Mouse (Mus musculus) liver, adult (tissue): ENCODE measurements around the gene Abca4.

Source experiments
- GATA4 ChIP-seq: IDR thresholded peaks from 2 replicates; pipeline ENCODE4 v1.6.1; 2014; ENCODE audit warnings: mild to moderate bottlenecking, low read length; ENCODE audit not compliant: insufficient replicate concordance

The Abca4 gene

DNA sequence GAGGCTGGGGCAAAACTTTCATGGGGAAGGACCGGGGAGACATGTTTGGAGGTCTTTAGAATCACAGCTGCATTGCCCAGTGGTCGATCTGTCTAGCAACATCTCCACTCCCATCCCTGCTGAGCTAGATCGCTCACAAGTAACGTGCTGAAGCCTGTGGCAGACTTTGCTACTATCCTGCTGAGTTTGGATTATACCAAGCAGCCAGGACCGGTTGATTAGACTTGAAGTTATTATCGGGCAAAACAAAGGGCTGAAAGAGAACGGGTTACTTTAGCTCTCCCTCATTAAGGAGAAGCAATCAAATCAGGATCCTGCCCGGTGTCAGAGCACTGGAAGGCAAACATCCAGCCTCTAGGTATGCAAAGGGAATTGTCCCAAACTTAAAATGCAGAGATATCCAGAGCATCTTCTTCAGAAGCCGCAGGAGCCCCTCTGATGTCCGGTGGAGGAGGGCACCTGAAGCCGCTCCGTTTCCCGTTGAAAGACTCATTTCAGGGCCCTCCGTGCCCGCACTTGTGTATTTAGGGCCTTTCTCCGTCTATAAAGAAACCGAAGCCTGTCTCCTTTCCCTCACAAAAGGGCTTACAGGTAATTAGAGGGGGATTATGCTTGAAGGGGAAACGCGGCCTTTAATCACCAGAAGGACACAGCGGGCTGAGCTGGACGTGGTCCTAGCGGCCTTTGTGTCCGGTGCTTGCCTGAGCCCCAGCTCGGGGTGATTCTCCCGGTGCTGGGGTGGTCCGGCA lies at the start of gene Abca4:
Gene Abca4, plus strand, starts transcription at position 645 of the 749 bp plus-strand sequence.
- no peak for TF ChIP-seq GATA4

DNA sequence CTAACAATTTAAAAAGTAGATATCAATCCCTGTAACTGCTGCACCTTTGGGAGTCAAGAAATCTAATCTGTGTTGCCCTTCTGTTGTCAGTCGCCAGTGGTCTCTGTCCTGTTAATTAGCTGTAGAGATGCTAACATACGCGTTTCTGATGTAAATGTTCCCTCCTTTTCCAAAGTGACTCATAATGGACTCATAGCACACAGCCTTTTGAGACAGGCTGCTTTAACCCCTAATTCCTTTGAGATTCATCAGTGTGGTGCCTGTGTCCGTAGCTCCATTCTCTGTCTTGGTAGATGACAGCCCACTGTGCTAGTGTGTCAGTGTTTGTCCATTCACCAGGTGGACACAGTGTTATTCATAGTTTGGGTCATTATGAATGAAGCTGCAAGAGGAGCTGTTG lies 49.1 kb upstream of the Abca4 start:
- TF ChIP-seq GATA4: no peak

GRCm38 (mm10) chr3:121999934-122000333 lies 44.3 kb upstream of the Abca4 start:
- TF ChIP-seq GATA4: no peak

GRCm38 (mm10) chr3:122001568-122001967 lies 42.7 kb upstream of the Abca4 start:
- TF ChIP-seq GATA4: no peak

DNA sequence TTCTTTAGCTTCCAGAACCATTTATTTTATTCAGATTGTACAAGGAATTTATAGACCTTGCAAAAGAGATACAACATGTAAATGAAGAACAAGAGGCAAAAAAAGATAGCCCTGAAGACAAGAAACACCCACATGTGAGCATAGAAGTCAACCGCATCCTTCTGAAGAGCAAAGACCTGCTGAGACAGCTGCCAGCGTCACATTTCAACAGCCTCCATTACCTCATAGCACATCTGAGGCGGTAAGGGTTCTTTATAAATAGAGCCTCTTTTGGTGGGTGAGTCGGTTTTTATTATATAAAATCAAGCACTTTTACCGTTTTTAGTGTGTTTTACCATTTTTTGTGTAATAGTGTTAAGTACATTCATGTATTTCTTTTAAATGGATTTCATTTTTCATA lies 34.4 kb upstream of the Abca4 start:
- TF ChIP-seq GATA4: no peak

DNA sequence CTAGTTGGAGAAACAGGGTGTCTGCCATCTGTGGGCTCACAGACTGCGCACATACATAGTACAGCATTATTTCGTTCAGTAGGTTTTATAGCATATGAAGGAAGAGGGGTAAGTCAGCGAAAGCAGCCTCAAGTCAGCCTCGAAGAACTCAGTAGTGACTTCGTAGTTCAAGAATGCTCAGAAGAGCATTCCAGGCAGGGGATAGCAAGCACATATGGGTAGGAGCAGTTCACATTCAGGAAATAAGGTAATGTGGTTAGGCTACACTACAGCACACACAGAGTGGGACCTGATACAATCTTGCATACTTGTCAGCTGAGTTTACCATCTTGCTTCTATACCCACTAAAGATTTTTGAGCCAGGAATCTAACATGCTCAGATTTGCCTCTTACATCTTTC lies 34.0 kb upstream of the Abca4 start:
- no peak for TF ChIP-seq GATA4

DNA sequence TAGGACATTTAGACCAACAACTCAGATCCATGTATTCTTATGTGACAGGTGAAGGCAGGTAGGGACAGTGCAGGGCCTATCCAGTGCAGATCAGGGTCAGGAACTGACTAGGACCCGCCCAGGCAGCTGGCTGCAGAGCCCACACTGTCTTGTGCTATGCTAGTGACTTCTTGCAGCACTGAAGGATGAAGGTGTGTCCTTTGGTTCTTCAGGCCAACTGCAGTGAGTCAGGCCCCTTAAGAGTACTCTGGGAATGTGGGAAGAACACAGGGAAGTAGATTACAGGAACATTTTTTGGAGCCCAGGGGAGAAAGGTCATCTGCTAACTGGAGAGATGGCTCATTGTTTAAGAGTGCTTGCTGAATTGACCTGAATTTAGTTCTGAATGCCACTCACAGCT lies 31.8 kb upstream of the Abca4 start:
- no peak for TF ChIP-seq GATA4

DNA sequence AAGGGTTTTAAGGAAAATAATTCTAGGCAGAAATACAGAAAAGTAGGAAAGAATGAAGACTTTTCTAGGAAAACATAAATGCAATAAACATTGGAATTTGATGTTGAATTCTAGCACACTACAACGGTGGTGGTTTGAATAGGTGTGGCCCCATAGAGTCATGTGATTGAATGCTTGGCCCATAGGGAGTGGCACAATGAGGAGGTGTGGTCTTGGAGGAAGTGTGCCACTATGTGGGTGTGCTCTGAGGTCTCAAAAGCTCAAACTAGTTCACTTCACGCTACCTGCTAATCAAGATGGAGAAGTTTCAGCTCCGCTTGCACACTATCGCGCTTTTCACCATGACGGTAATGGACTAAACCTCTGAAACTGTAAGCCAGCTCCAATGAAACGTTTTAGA lies 25.8 kb upstream of the Abca4 start:
- no peak for TF ChIP-seq GATA4

DNA sequence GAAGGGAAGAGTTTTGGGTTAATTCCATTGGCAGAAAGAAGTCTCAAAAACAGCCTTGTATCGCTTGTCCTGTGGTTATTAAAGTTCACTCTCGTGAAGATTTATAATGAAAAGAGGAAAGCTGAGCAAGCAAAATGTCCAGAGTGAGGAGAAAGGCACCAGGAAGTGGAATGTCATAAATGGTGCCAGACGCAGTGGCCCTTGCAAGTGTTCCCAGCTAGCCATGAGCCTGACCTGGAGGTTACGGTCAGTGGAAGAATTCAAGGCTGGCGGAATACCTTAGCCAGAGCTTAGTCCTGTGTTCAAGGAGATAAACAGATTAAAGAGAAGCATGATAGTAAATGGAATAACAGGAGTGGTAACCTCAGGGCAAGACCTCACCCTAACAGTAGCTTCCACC lies 25.1 kb upstream of the Abca4 start:
- TF ChIP-seq GATA4: no peak

DNA sequence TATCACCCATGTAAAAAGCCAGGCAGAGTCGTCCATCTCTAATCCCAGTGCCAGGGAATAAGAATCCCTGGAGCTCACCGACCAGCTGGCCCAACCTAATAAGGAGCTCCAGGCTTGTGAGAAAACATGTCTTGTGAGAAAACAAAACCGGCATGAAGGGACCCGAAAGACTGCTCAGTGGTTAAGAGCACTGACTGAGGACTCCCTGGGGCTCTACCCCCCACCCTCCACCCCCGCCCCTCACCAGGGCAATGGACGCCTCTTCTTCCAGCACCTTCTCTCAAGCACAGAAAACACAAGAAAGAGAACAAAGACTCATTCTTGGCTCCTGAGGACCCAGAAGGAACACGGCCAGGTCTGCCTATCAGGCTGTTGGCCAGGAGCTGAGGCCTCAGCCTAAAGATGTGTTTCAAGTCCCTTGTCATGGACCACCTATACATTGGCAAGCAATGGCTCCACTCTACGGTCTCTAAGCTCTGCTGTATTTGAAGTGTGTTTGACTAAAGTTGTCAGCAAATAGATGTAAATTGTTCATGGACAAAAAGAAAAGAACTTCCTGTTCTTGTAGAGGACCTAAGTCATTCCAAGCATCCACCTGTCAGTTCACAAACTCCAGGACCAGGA lies 23.1 kb upstream of the Abca4 start:
- TF ChIP-seq GATA4: no peak

- no peak for TF ChIP-seq GATA4
Observed at GRCm38 (mm10) chr3:122022355-122022754, 21.9 kb upstream of the Abca4 start.

DNA sequence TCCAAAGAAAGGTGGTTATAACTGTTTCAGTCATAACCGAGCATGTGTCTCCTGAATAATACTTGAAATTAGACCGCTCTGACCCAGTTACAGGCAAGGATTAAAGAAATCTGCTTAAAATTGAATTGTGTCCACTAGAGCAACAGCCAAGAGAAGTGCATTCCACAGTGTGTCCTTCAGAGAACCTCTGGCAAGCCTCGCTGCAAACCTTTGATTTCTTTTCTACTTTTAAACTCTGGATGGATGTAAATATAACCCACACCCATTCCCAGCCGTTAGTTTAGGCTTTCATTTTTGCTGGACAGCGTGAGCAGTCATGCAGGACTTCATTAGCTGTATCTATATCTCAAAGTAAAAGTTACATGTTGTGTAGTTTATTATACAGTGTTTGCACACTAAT lies 17.6 kb upstream of the Abca4 start:
- TF ChIP-seq GATA4: no peak

DNA sequence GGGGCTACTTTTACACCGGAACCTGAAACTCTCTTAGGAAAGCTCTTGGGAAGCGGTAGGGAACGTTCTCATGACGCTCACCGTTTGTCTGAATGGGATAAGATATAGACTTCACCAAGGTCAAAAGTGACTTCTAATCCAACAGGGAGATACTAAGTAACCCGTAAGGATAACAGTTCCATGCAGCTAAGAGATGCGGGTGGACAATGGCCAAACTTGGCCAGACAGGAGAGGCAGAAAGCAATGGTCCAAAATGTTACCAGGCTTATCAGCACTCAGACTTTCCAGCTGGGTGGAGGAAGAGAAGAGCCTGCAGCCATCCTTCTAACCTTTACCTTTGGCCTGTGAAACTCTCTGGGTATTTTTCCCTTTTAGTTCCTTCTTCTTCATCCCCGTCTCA lies 16.5 kb upstream of the Abca4 start:
- TF ChIP-seq GATA4: no peak

DNA sequence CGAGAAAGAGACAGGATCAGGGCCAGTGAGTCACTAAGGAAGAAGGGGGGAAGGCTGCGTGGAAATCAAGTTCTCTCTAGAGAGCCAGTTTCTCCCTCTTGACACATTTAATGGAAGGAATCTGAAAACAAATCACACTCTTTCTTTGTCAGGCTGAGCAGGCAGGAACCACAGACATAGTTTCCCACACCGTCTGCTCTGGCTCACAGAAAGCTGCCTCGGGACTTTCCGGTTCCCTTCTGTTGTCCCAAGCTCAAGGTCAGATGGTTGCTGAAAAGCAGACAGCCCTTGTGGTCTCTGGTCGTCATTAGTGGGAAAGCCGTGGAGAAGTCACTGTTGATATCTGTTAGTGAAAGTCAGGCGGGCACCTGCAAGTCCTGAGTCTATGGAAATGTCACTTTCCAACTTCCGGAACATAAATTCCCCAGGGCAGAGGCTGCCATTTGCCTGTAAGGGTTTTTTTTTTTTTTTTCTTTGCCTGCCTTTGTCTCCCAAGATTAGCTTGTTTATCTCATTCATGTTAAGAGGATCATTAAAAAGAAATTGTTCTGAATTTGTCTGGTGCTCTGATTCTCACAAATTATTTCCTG lies 10.9 kb upstream of the Abca4 start:
- TF ChIP-seq GATA4: 0 out of 2 replicates have a peak, but pooled peaks have one; percentile 5

DNA sequence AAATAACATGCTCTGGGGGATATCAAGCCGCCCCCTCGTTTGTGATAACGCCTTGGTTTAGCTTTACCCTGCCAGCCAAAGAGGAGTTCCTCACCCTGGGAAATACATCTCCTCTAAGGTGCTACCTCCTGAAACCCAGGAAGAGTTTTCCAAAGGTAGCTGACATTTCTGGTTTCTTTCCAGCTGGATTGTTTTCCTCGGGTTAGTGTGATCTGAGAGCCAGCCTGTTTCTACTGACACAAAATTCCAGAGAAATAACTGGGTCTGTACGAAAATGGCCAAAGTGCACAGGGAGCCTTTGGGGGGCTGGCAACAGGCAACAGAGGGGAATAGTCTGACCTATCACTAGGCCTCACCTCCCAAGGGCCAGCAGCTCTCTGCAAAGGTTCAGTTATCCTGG lies 10.0 kb upstream of the Abca4 start:
- no peak for TF ChIP-seq GATA4

DNA sequence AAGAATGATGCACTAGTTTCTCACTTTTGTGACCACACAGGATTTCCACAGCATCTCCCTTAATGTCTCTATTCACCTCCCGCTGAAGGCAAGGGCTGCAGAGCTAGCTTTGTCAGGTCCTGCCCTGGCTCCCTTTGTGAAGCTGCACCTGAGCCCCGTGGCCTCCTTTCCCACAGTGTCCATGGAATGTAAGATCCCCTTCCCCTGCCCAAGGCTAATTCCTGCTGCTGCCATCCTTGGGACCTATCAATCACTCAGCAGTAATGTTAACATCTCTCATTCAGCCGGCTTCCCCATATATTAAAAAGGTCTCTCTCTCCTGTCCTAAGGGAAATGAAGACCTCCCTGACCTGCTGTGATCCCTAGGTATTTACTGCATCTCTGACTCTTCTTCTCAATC lies 9.2 kb upstream of the Abca4 start:
- no peak for TF ChIP-seq GATA4
